ENCODE assay signal across 8 mouse cellular contexts in the genomic region with DNA sequence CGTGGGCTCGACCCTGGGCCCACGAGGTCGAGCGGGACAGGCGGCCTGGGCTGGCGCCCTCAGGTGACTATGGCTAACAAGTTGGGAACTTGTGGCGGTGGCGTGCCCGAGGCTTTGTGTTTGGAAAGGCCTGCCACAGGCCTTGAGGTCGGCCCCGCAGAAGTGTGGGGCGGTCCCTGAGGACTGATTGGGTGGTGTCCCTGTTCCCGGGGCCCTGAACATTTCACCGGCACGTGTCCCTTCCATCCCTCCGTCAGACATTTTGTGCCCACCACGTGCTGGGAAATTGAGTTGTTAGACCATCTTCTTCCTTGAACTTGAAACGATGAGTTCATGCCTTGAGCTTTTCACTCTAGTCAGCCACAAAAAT. TPM values are rescaled to one million over a fixed set of nuclear protein-coding genes. Genes with fewer than 3 reads are reported as not detected.
DNase-seq lines count a peak whose midpoint lies in the region; ATAC-seq and TF ChIP-seq lines count a peak whose summit lies in the region.

No protein-coding gene starts in this region.

- DNase-seq in cerebellum, adult 11 months = peak; percentile 45
- no peak for DNase-seq in cerebellum, adult 9-10 months
- peak; percentile 85 for DNase-seq in embryo, embryonic 11 days
- DNase-seq in heart, adult 18-20 months = peak; percentile 60 to 63
- peak; percentile 63 for DNase-seq in kidney, adult 18-20 months
- peak; percentile 63 for DNase-seq in limb, embryonic 14.5 days (ENCODE audit: low spot score)
- peak; percentile 62 to 70 for DNase-seq in spleen, postnatal 36 days (ENCODE audit: low spot score in 2 of 2)

- H3K9ac ChIP-seq in limb, embryonic 14.5 days (ENCODE audit: low read depth, low read length, severe bottlenecking) = peak overlapping the region; percentile 99
- peak overlapping the region; percentile 94 for H3K9ac ChIP-seq in midbrain, embryonic 15.5 days

- H3K27ac ChIP-seq in limb, embryonic 14.5 days (replicated peaks; ENCODE audit: low read depth, low read length) = peak overlapping the region; percentile 100
- H3K27ac ChIP-seq in midbrain, embryonic 15.5 days = peak overlapping the region; percentile 98

- peaks cover 17% of the 10 kb centered on the region for H3K4me1 ChIP-seq in limb, embryonic 14.5 days (ENCODE audit: control insufficient read depth, insufficient read depth, low read length)
- H3K4me1 ChIP-seq in midbrain, embryonic 15.5 days = peaks cover 30% of the 10 kb centered on the region

- ATAC-seq in limb, embryonic 14.5 days (ENCODE audit: low FRiP score, low read depth) = no peak
- peak; percentile 16 for ATAC-seq in midbrain, embryonic 15.5 days (replicated peaks)

- peak overlapping the region; percentile 77 for H3K4me2 ChIP-seq in limb, embryonic 14.5 days (replicated peaks; ENCODE audit: low read depth, low read length, severe bottlenecking)
- H3K4me2 ChIP-seq in midbrain, embryonic 15.5 days = peak overlapping the region; percentile 76

- no peak for TF ChIP-seq POLR2A in limb, embryonic 14.5 days (IDR thresholded peaks at IDR 0.05; ENCODE audit: borderline replicate concordance, extremely low read depth, insufficient read depth, insufficient read length)

- H3K27me3 ChIP-seq in limb, embryonic 14.5 days (ENCODE audit: control insufficient read depth, insufficient read depth, low read length) = no peaks in the 10 kb centered on the region
- H3K27me3 ChIP-seq in midbrain, embryonic 15.5 days (replicated peaks) = no peaks in the 10 kb centered on the region

- 2% methylated on average over 19 of the region's 19 CpGs for WGBS in limb, embryonic 14.5 days
- WGBS in midbrain, embryonic 15.5 days = under 1% methylated on average over 19 of the region's 19 CpGs

- H3K4me3 ChIP-seq in limb, embryonic 14.5 days (replicated peaks; ENCODE audit: low read length) = peak overlapping the region; percentile 89
- peak overlapping the region; percentile 89 for H3K4me3 ChIP-seq in midbrain, embryonic 15.5 days

- H3K9me3 ChIP-seq in limb, embryonic 14.5 days (ENCODE audit: control insufficient read depth, low read length) = no peaks in the 10 kb centered on the region
- no peaks in the 10 kb centered on the region for H3K9me3 ChIP-seq in midbrain, embryonic 15.5 days

- H3K36me3 ChIP-seq in limb, embryonic 14.5 days (ENCODE audit: control insufficient read depth, insufficient read depth, low read length) = no peaks in the 10 kb centered on the region; the same call in 1 of the 2 replicates
- no peaks in the 10 kb centered on the region for H3K36me3 ChIP-seq in midbrain, embryonic 15.5 days (replicated peaks)

RNA-seq across cellular contexts. Expression of a gene that starts 1.8 kb away (rescaled TPM):
- total RNA-seq in heart, adult 18-20 months (2021) = 10 to 100 TPM; 55.2 to 56.6 TPM
- 79.2 and 159 TPM in 2 replicates for polyA plus RNA-seq in limb, embryonic 14.5 days (2012; rRNA removed)
- polyA plus RNA-seq in limb, embryonic 14.5 days (2014; fragmentation: Nextera tagmentation; extraction: Ambion mirVana) = 245 and 249 TPM in 2 replicates
- polyA plus RNA-seq in midbrain, embryonic 15.5 days (2015; fragmentation: Nextera tagmentation; extraction: Ambion mirVana) = 72.3 and 74.4 TPM in 2 replicates

RNA-seq across cellular contexts. Expression of a gene that starts 36.6 kb away (rescaled TPM):
- total RNA-seq in heart, adult 18-20 months (2021) = 10 to 100 TPM; 14.9 to 19.2 TPM
- 75.9 and 82.4 TPM in 2 replicates for polyA plus RNA-seq in limb, embryonic 14.5 days (2012; rRNA removed)
- polyA plus RNA-seq in limb, embryonic 14.5 days (2014; fragmentation: Nextera tagmentation; extraction: Ambion mirVana) = 84.1 and 84.5 TPM in 2 replicates
- 69.8 and 76.2 TPM in 2 replicates for polyA plus RNA-seq in midbrain, embryonic 15.5 days (2015; fragmentation: Nextera tagmentation; extraction: Ambion mirVana)

RNA-seq across cellular contexts. Expression of a gene that starts 39.2 kb away (rescaled TPM):
- total RNA-seq in heart, adult 18-20 months (2021) = under 1 TPM; 0.15 TPM
- polyA plus RNA-seq in limb, embryonic 14.5 days (2012; rRNA removed) = 0.41 and 0.60 TPM in 2 replicates
- 0.45 and 0.80 TPM in 2 replicates for polyA plus RNA-seq in limb, embryonic 14.5 days (2014; fragmentation: Nextera tagmentation; extraction: Ambion mirVana)
- polyA plus RNA-seq in midbrain, embryonic 15.5 days (2015; fragmentation: Nextera tagmentation; extraction: Ambion mirVana) = 0.14 and 0.59 TPM in 2 replicates
